Mouse (Mus musculus): ENCODE results near the gene Nceh1. TPM values are rescaled to one million over a fixed set of nuclear protein-coding genes. Genes with fewer than 3 reads are reported as not detected.

Nceh1 gene
- polyA plus RNA-seq, 1 experiment from 2014 or later: 4.5 TPM

DNA sequence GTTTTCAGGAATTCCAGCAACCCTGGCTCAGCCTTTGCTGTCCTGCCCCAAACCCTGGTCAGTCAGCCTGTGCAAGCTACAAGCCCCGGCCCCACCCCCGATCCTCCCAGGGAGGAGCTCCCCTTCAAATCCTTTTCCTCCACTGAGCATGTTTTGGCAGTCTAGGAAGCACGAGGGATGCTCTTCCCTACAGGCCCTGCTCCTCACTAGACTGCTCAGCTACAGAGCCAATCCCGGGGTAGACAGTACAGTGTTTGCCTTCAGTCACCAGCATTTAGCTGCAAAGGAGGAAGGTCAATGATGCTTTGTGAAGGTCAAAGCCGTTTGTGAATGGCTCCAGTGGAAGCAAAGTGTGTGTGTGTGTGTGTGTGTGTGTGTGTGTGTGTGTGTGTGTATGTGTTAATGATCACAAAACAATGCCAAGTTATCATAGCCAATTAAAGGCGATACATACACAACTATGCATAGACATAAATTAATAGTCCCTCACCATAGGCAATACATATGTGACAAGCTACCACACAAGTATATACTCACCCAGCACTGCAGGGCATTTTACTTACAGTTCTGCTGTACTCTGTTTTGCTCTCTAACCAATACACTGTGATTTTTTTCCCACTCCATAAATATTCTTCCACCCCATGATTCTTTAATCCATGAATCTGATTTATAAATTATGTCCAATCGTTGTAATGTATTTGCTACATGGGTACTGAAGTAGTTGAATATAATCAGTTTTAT, 111.0 kb downstream of the Nceh1 start:
- Histone ChIP-seq H3K9me3 (replicated peaks) (no peaks in the 10 kb centered on the region), H3K27ac (no peak overlapping the region), H3K9ac (no peak overlapping the region), H3K27me3 (no peaks in the 10 kb centered on the region), H3K4me3 (no peak overlapping the region), H3K4me1 (no peaks in the 10 kb centered on the region), H3K36me3 (ENCODE audit: poor library complexity, severe bottlenecking) (no peaks in the 10 kb centered on the region), H3K4me2 (no peak overlapping the region)
- WGBS: 64% methylated on average over 7 of the region's 7 CpGs
- ATAC-seq: no peak

DNA sequence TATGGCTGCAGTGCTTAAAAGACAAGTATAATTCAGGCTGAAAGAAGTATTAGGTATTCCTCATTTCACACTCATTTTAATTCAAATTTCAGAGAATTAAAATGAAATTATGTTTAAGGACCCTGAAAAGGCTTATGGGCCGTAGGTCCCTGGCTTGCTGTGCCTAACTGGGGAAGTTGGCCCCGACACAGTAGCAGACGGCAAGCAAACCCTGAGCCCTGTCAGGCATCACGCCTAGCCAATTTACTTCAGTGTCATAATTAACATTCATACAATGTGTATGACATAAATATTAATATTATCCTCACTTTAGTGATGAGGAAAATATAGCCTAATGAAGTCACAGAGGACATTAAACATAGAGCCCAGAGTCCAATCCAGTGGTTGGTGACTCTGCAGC, 117.7 kb downstream of the Nceh1 start:
- Histone ChIP-seq H3K9me3 (replicated peaks) (no peaks in the 10 kb centered on the region), H3K27me3 (no peaks in the 10 kb centered on the region), H3K9ac (no peak overlapping the region), H3K4me1 (no peaks in the 10 kb centered on the region), H3K4me2 (no peak overlapping the region), H3K4me3 (no peak overlapping the region), H3K36me3 (ENCODE audit: poor library complexity, severe bottlenecking) (no peaks in the 10 kb centered on the region), H3K27ac (no peak overlapping the region)
- no peak for ATAC-seq
- 78% methylated on average over 4 of the region's 4 CpGs for WGBS

DNA sequence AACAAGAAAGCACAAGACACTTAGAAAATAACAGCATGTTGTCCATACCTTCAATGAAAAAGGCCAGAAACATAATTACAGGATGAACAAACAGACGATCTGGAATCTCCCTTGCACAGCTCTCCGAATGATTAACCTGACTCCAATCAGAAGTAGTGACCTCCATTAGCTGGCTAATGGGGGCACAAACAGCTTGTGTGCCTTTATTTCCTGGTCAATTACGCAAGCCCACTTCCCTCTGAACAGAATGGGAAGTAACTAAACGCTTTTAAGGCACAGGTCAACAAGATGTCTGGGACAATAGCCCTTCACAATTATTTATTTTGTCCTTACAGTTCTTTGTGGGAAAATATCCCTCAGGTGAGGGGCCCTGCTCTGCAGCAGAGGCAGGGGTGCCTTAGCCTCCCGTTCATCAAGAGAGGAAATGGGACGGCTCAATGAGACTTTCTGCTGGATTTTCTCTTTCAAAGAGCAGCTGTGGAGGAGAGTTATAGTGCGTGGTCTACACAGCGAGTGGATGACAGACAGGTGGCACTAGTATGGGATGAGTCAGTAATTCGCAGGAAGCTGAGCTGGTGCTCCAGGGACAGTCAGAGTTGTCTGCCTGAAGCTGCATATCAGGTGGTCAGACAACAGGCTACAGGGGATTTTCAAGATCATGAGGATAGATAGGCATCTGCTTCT, 119.7 kb downstream of the Nceh1 start:
- H3K36me3 ChIP-seq (ENCODE audit: poor library complexity, severe bottlenecking): no peaks in the 10 kb centered on the region
- no peak overlapping the region for H3K9ac ChIP-seq
- H3K27me3 ChIP-seq: no peaks in the 10 kb centered on the region
- 69% methylated on average over 9 of the region's 9 CpGs for WGBS
- H3K4me2 ChIP-seq: no peak overlapping the region
- no peaks in the 10 kb centered on the region for H3K9me3 ChIP-seq (replicated peaks)
- H3K27ac ChIP-seq: no peak overlapping the region
- no peak for ATAC-seq
- no peaks in the 10 kb centered on the region for H3K4me1 ChIP-seq
- no peak overlapping the region for H3K4me3 ChIP-seq

DNA sequence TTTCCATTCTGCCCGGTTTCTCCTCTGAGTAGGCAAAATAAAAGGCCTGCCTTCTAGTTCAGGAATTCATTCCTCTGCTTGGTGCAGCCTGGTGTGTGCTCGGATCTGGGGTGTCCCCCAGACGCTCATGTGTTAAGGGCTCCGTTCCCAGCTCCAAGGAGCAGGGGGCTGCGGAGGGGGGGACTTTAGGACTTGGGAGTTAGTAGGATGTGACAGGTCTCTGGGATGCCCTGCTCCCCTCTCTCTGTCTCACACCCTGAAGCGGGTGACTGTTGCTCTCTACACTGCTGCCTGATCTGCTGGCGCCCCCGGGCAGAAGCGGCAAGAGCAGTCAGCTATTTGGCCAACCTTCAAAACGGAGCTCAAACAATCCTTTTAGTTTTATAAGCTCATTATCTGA, 124.0 kb downstream of the Nceh1 start:
- no peaks in the 10 kb centered on the region for H3K27me3 ChIP-seq
- no peaks in the 10 kb centered on the region for H3K9me3 ChIP-seq (replicated peaks)
- H3K4me3 ChIP-seq: no peak overlapping the region
- no peak overlapping the region for H3K27ac ChIP-seq
- no peaks in the 10 kb centered on the region for H3K4me1 ChIP-seq
- no peaks in the 10 kb centered on the region for H3K36me3 ChIP-seq (ENCODE audit: poor library complexity, severe bottlenecking)
- H3K9ac ChIP-seq: no peak overlapping the region
- ATAC-seq: no peak
- WGBS: 80% methylated on average over 10 of the region's 10 CpGs
- no peak overlapping the region for H3K4me2 ChIP-seq

DNA sequence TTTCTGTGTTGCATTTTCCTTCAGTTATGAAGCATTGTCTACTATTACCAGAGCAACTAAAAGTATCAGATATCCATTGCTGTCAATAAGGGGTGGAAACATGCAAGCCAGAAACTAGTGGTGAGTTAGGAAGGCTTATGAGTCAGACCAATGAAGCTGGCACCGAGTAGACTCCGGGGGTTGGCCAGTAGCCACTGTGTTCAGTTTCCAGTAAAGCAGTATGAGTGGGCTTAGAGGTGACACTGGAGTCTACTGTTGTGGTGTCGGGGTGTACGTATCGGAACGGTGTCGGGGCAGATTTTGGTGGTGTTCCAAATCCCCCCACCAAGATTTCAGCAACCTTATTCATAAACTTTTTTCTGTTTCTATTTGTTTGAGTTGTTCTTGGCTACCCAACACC, 128.2 kb downstream of the Nceh1 start:
- WGBS: 96% methylated on average over 7 of the region's 7 CpGs
- ATAC-seq: no peak
- Histone ChIP-seq H3K27ac (no peak overlapping the region), H3K4me2 (no peak overlapping the region), H3K36me3 (ENCODE audit: poor library complexity, severe bottlenecking) (no peaks in the 10 kb centered on the region), H3K9ac (no peak overlapping the region), H3K27me3 (no peaks in the 10 kb centered on the region), H3K4me1 (no peaks in the 10 kb centered on the region), H3K9me3 (replicated peaks) (no peaks in the 10 kb centered on the region), H3K4me3 (no peak overlapping the region)

DNA sequence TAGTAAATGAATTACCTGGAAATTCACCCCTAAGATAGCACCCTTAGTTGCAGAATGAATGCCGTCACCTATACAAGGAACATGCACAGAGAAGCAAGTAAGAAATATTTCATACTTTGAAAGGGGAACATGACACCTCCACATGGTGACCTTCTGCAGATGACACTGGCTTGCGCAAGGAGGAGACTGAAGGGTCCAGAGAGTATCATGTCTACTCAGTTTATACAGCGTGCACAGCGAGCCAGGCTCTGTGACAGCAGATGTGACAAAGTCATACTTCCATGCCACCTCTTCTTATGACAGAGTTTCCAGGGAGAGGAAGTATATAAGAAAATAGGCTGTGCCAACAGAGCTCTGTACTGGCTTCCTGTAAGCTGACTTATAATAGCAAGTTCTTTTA, 128.7 kb downstream of the Nceh1 start:
- no peak overlapping the region for H3K9ac ChIP-seq
- H3K36me3 ChIP-seq (ENCODE audit: poor library complexity, severe bottlenecking): no peaks in the 10 kb centered on the region
- no peak overlapping the region for H3K4me2 ChIP-seq
- H3K9me3 ChIP-seq (replicated peaks): no peaks in the 10 kb centered on the region
- WGBS: 94% methylated on average over 4 of the region's 4 CpGs
- H3K27ac ChIP-seq: no peak overlapping the region
- H3K4me3 ChIP-seq: no peak overlapping the region
- no peaks in the 10 kb centered on the region for H3K4me1 ChIP-seq
- H3K27me3 ChIP-seq: no peaks in the 10 kb centered on the region
- no peak for ATAC-seq

DNA sequence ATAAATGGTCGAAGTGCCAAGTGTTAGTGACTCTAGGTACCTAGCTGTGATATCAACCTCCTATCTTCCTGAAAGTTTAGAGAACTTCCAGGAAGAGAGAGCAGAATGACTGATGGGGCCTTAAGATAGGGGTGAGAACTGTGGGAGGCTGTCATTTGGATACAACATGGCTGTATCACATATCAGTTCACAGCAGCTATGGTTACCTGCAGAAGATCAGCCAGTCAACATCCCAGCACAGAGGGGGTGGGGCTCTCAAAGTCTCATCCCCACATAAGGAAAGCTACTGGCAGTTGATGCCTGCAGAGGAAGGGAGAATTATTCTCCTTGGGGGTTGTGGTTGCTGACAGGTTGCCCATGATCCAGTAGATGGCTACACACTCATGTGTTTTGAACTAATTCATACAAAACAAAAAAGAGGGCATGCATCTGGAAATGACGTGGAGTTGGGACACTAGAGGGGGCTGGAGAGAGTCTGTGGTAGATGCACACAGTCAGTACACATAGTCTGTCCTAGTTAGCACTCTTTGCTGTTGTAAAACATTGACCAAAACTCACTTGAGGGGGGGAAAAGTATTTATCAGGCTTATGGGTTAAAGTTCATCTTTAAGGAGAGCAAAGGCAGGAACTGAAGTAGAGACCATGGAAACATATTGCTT, 131.9 kb downstream of the Nceh1 start:
- WGBS: 72% methylated on average over 2 of the region's 2 CpGs
- H3K9me3 ChIP-seq (replicated peaks): no peaks in the 10 kb centered on the region
- ATAC-seq: no peak

DNA sequence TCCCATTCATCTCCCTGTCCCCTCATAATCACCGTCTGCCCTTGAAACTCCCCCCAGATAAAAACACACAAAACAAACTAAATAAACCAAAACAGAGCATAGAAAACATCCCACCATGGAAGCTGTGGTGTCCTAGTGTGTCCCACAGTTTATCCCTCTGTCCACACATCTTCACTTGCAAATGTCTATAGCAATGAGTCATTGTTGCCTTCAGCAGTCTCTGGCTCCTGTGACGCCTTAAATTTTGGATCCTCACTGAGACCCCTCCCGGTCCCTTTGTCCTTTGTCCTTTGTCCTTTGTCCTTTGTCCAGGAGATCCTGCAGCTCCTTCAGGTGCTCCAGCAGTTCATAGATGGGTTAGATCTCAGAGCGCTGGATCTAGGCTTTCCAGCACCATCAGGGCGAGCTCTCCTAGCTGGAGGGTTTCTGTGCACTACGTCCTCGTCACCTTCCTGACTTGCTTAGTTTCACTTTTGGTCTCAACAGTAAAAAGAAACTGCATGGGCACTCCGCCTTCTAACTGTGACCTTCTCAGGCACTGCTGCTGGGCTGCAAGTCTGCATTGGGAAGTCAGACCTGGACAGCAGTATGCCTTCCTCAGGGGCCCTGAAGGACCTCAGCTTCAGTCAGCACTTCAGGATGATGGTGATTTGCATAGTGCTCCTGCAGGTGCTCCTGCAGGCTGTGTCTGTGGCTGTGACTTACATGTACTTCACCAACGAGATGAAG, 134.0 kb downstream of the Nceh1 start, which contains the start of gene Tnfsf10:
Gene Tnfsf10, plus strand, starts transcription at position 470 of the 729 bp plus-strand sequence.
- peaks cover 5% of the 10 kb centered on the region; the same call in 1 of the 2 replicates for H3K4me1 ChIP-seq
- 70% methylated on average over 9 of the region's 9 CpGs for WGBS
- H3K4me2 ChIP-seq: no peak within 1 kb of the TSS

More for the DNA sequence above, 131.9 kb downstream of the Nceh1 start:
- no peaks in the 10 kb centered on the region for H3K36me3 ChIP-seq (ENCODE audit: poor library complexity, severe bottlenecking)
- H3K9ac ChIP-seq: no peak overlapping the region
- H3K4me2 ChIP-seq: no peak overlapping the region
- H3K4me1 ChIP-seq: peaks cover 5% of the 10 kb centered on the region; the same call in 1 of the 2 replicates
- no peak overlapping the region for H3K4me3 ChIP-seq
- no peaks in the 10 kb centered on the region for H3K27me3 ChIP-seq
- H3K27ac ChIP-seq: no peak overlapping the region

DNA sequence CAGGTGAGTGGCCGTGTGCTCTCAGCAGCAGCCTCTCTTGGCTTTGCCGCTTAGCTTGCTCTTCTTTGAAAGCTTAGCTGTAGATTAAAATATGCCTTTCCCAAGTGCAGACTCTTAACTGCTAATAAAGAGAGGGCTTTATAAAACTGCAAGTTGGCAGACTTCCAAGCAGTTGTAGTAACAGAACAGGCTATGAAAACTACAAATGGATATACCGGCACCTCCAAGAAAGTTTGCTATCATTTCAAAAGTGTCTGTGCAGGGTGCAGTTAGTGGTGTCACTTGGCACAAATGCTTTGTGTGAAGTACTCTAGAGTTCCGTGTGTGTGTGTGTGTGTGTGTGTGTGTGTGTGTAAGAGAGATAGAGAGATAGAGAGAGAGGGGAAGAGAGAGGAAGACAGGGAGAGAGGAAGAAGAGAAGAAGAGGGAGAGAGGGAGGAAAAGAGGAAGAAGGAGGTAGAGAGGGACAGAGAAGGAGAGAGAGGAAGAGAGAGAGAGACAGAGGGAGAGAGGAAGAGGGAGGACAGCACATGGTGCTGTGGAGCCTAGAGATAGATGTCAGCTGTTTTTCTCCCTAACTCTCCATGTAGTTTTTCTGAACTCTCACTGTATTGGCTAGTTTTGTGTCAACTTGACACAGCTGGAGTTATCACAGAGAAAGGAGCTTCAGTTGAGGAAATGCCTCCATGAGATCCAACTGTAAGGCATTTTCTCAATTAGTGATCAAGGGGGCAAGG, 134.7 kb downstream of the Nceh1 start:
- Histone ChIP-seq H3K4me1 (peaks cover 5% of the 10 kb centered on the region; the same call in 1 of the 2 replicates), H3K27ac (no peak overlapping the region), H3K4me2 (no peak overlapping the region), H3K9me3 (replicated peaks) (no peaks in the 10 kb centered on the region), H3K36me3 (ENCODE audit: poor library complexity, severe bottlenecking) (no peaks in the 10 kb centered on the region), H3K4me3 (no peak overlapping the region), H3K9ac (no peak overlapping the region; the same call in 1 of the 2 replicates), H3K27me3 (no peaks in the 10 kb centered on the region)
- ATAC-seq: no peak
- 55% methylated on average over 4 of the region's 4 CpGs for WGBS

More for the DNA sequence above, 134.0 kb downstream of the Nceh1 start, which contains the start of gene Tnfsf10:
- Histone ChIP-seq H3K4me3 (no peak within 1 kb of the TSS), H3K9me3 (replicated peaks) (no peaks in the 10 kb centered on the region), H3K36me3 (ENCODE audit: poor library complexity, severe bottlenecking) (no peaks in the 10 kb centered on the region), H3K27me3 (no peaks in the 10 kb centered on the region), H3K9ac (no peak within 1 kb of the TSS; the same call in 1 of the 2 replicates), H3K27ac (no peak within 1 kb of the TSS)
- no peak for ATAC-seq

DNA sequence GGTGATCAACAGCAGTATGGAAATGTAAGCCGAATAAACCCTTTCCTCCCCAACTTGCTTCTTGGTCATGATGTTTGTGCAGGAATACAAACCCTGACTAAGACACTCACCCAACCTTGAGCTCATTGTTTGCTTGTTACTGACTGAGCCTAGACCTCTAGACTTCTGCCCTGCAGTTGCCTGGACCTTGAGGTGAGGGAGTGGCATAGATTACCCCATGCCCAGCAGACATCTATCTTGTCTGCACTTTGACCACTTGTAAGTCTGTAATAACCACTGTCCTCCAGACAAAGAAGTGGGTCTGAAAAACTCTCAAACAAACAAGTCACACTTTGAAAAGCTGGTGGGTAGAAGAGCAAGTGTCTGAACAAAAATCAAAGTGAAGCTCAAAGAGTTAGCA, 136.9 kb downstream of the Nceh1 start:
- Histone ChIP-seq H3K36me3 (ENCODE audit: poor library complexity, severe bottlenecking) (no peaks in the 10 kb centered on the region), H3K27me3 (no peaks in the 10 kb centered on the region), H3K9ac (no peak overlapping the region), H3K4me2 (no peak overlapping the region), H3K27ac (no peak overlapping the region), H3K4me1 (peaks cover 5% of the 10 kb centered on the region; the same call in 1 of the 2 replicates), H3K9me3 (replicated peaks) (no peaks in the 10 kb centered on the region), H3K4me3 (no peak overlapping the region)
- no peak for ATAC-seq
- 100% methylated on average over 1 of the region's 1 CpGs for WGBS

Measured in forebrain, embryonic 13.5 days (tissue).